Mouse (Mus musculus): ENCODE results near the gene Ap1g1.

DNA sequence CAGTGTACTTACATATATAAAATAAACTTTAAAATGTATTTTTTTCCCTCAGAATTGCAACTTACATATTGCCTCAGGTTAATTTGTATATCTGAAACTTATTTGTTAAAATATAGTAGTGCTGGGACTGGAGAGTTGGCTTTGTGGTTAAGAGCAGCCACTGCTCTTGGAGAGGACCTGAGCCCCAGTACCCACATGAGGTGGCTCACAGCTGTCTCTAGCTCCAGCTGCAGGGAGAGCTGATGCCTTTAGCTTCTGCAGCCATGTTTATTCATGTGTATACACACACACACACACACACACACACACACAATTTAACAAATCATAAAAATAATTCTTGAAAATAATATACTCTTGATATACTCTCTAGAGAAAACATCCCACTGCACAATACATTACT, 124.0 kb downstream of the Ap1g1 start:
- TF ChIP-seq CTCF (conservative IDR thresholded peaks at IDR 0.05; ENCODE audit: insufficient read depth, insufficient read length, low read depth, low read length), result no peak
- no peak for TF ChIP-seq POLR2A (IDR thresholded peaks at IDR 0.05; ENCODE audit: low read depth, low read length)

Measured in kidney, adult 2 months (tissue).